Mouse (Mus musculus) bone marrow, adult 2 months (tissue): Measurements from ENCODE around the gene Fam110a.

ENCODE experiments used
- CTCF ChIP-seq: fragments of 200-500 bp; IDR thresholded peaks from 2 replicates; pipeline ENCODE4 v1.5.1; 2011; ENCODE audit warnings: low read length, control low read depth; ENCODE audit not compliant: control insufficient read depth, insufficient read depth
- POLR2A ChIP-seq: fragments of 200-500 bp; IDR thresholded peaks from 2 replicates; pipeline ENCODE4 v1.6.1; 2011; ENCODE audit warnings: low read depth, mild to moderate bottlenecking, control low read depth, low read length, borderline replicate concordance; ENCODE audit not compliant: control insufficient read depth

DNA sequence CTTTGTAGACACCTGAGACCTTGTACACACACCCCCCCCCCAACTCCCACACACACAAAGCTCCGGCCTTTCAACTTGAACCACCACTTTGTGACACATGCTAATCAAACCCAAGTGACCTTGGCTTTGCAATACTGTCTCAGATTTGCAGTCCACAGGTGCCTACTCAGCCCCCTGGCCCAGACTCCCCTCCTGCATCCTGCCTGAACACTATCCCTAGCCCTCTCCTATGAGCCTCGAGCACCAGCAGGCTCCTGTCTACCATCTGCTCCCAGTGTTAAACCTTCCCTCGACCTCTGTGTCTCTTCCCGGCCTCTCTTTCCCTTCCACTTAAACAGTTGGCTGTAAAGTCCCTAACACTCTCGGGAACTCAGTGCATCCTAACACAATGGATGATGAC, 11.4 kb upstream of the Fam110a start:
- TF ChIP-seq CTCF (no peak), POLR2A (no peak)
